Mouse (Mus musculus) small intestine, adult 2 months (tissue): ENCODE data around the gene Rpa1.

Experiments
- CTCF ChIP-seq: fragments of 200-500 bp; IDR thresholded peaks from 2 replicates; pipeline ENCODE4 v1.5.1; 2012; ENCODE audit warnings: low read depth, mild to moderate bottlenecking, control low read depth, inconsistent platforms, low read length, moderate library complexity, mixed read lengths; ENCODE audit not compliant: insufficient replicate concordance, insufficient read length; ENCODE audit errors: extremely low read depth
- POLR2A ChIP-seq: fragments of 200-500 bp; IDR thresholded peaks from 2 replicates; pipeline ENCODE4 v1.6.1; 2012; ENCODE audit warnings: low read depth, mild to moderate bottlenecking, control low read depth, inconsistent platforms, low read length, moderate library complexity

- TF ChIP-seq CTCF (no peak), POLR2A (no peak)
Observed at GRCm38 (mm10) chr11:75257056-75257648, 91.0 kb downstream of the Rpa1 start.
